Mouse (Mus musculus): Measurements from ENCODE around the gene Rfx8. TPM values are rescaled to one million over a fixed set of nuclear protein-coding genes. Genes with fewer than 3 reads are reported as not detected.

Gene Rfx8
- polyA plus RNA-seq (2017; shearing (Covaris generic)) = not detected

GRCm38 (mm10) chr1:39720632-39721350 is at the start of gene Rfx8:
Rfx8 (minus strand) TSS chr1:39720997.
- no peak for ATAC-seq

GRCm38 (mm10) chr1:39770436-39770835 is 49.6 kb upstream of the Rfx8 start:
- no peak for ATAC-seq

DNA sequence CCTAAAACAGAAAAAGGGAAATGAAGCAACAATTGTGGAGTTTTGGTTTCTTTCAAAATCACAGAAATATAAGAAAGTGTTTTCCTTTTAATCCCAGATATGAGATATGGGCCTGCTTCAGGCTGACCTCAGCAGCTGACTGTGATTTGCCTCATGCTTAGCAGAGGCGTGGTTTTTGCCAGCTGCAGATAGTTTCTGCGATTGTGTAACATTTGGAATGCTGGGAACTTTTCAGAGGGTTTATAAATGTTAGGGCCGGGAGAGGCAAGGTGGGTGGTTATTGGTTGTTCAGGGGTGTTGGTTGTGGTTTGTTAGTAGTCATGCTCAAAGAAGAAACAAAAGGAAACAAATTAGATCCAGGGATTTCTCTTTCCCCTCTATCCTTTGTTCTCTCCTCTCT is 47.2 kb upstream of the Rfx8 start:
- no peak for ATAC-seq

- no peak for ATAC-seq
Observed at GRCm38 (mm10) chr1:39765854-39766493, 45.2 kb upstream of the Rfx8 start.

GRCm38 (mm10) chr1:39762025-39762370 is 41.2 kb upstream of the Rfx8 start:
- ATAC-seq = no peak

- peak; percentile 81 for ATAC-seq
Observed at GRCm38 (mm10) chr1:39761211-39762024, 40.6 kb upstream of the Rfx8 start.

DNA sequence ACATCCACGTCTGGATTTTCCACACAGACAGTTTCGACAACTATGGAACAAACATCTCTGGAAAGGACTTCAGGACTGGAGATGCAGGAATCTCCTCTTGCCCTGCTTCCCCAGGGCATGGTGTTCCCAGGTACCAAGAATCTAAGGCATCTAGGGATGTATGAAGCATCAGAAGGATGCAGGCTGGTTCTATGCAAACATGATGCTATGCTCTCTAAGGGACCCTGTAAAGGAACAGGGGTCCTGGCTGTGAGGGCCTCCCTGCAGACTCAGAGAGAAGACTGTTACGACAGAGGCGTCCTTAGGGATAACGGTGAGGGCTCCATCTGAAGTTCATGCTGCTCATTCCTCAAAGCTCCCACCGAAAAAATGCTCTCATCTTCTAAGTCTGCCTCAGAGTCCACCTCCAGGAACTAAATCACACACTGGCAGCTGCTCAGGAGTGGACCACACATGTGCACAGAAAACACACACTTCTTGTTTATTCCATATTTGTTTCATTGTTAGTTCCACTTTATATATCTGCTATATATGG is 39.5 kb upstream of the Rfx8 start:
- no peak for ATAC-seq

DNA sequence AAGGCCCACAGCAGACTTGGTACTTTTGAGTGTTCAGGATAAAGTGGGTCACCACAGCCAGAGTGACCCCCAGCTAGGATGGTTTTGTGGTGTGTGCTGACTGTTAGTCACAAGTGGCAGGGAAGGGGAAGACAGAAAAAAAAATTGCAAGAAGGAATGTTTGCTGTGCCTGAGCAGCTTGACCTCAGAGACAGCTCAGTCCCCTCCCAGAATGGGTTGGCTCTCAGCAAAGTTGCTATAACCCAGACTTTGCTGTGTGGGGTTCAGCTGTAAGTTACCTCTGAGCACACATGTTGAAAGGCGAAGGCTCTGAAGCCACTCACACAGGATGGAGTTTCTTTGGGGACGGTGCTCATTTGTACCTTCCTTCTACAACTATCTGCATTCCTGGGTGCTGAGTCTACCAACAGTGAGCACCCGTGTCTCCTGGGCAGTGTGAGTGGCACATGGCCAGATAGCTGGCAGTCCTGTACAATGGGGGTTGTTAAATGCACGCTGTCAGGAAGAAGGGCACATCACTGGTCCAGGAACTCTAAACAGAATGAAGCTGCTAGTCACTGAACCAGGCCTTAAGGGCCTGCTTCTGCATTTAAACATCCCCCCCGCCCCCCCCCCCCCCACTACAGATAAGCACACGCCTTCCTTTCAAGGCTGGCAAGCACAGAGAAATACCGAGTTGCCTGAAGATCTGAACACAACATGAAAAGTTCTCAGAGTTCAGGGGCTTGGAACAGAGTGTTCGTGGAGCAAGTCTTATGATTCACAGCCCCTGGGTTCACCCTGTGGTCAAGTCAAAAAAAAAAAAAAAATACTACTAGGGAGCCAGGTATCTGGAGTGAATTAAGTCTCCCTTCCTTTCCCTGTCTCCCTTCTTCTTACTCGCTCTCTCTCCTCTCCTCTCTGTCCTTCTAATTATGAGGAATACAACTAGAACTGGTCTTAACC is 38.7 kb upstream of the Rfx8 start:
- no peak for ATAC-seq

- no peak for ATAC-seq
Observed at GRCm38 (mm10) chr1:39758244-39758643, 37.4 kb upstream of the Rfx8 start.

DNA sequence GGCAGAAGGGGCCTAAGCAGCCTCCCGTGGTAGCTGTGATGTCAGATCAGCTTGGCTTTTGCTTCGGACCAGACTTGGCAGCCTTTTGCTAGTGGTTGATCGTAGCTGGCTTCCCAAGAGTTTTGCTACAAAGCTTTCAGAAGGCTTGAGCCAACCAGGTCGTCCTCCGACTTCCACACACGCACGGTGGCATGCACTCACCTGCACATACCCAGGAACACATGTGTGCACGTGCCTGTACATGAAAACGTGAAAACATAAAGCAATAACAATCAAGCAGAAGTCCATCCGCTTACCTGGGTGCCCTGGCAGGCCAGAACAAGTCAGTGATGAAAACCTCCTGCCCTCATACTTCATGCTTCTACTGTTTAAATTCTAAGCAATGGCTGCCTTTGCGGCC is 36.2 kb upstream of the Rfx8 start:
- ATAC-seq = no peak

GRCm38 (mm10) chr1:39754224-39754957 is 33.6 kb upstream of the Rfx8 start:
- no peak for ATAC-seq

- no peak for ATAC-seq
Observed at GRCm38 (mm10) chr1:39751537-39751936, 30.7 kb upstream of the Rfx8 start.

- peak; percentile 88 for ATAC-seq
Observed at GRCm38 (mm10) chr1:39749664-39750063, 28.9 kb upstream of the Rfx8 start.

GRCm38 (mm10) chr1:39749214-39749613 is 28.4 kb upstream of the Rfx8 start:
- ATAC-seq = no peak

DNA sequence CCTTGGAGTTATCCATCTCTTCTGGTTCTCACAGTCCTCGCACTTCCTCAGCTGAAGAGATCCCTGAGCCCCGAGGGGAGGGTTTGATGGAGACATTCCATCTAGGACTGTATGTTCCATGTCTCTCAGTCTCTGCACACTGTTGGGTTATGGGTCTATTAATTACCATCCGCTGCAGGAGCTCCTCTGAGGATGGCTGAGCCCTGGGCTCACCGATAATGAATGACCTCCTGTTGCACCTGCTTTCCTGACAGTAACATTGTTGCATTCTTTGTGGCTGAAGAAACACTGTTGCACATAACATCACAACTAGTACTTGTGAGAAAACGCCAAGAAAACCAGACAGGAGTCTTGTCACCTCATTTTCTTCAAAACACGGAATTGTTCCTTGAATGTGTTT is 27.9 kb upstream of the Rfx8 start:
- no peak for ATAC-seq

- ATAC-seq = no peak
Observed at GRCm38 (mm10) chr1:39746464-39746863, 25.7 kb upstream of the Rfx8 start.

- ATAC-seq = no peak
Observed at GRCm38 (mm10) chr1:39740948-39741347, 20.2 kb upstream of the Rfx8 start.

GRCm38 (mm10) chr1:39740002-39740401 is 19.2 kb upstream of the Rfx8 start:
- no peak for ATAC-seq

DNA sequence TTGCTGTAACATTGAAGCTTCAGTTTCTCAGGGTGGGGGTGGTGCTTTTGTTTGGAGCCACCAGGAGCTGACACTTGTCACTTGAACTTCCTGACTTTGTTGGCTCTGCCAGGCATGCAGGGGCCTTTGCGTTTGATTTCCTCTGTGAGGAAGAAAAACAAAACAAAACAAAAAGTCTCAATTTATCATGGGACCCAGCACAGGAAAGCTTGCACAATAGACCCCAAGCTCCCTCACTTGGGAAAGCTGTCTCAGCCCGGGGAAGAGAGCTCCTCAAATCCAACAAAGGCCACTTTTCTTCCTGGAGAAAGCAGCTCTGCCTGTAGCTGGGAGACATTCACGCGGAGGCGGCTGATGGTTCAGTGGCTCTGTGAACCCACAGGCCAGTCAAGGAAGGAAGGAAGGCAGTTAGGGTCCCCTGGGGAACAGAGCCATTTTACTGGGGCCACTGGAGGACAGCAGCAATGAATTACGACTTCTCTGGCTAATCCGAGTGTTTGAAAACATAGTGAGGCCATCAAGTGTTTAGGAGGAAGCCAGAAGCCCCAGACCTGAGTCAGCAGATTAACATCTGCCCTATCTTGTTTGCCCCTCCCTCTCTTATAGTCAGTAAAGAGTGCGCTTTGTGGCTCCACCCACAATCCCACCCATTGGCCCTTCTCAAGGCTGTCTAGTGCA is 15.3 kb upstream of the Rfx8 start:
- ATAC-seq = no peak

DNA sequence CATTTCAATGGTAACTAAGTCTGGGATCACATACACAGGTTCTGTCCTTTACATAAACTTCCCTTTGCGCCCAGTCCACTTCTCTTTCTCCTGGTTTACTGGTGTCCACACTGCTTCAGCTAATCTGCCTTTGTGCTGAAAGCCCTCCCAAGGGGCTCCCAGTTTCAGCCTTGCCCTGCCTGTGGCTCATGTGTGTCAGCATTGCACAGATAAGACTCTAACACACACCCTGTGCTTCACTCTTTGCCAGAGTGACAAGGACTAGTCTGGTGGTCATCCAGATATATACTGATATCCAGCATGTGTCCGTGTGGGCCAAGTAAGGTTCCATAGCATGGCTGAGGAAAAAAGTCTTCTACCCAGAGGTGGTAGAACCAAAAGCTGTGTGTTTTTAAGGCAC is 14.7 kb upstream of the Rfx8 start:
- ATAC-seq = no peak

DNA sequence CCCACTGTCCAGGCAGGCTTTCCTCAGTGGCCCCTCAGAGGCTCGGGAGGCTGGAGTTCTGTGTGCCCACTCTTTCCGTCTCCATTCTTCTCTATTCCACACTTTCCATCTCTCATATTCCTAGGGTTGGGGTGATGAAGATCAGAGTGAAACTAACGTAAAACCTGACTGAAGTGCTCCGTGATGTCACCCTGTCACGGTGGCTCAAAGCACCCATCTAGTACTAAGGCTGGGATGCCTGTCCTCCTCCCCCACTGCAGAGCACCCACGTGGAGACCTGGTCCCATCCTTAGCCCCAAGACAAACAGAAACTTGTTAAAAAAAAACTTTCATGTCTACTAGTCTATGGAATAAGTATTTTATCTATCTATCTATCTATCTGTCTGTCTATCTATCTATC is 14.1 kb upstream of the Rfx8 start:
- peak; percentile 54 for ATAC-seq
